Mouse (Mus musculus) E14TG2a.4 (cell line): ENCODE data around the gene Ncaph.
"Not testable (repeated sequence)": the region's sequence is repeated elsewhere in the genome, so short reads cannot be mapped to it uniquely, and the experiment has no call there.

ENCODE experiments used
- CTCF ChIP-seq: conservative IDR thresholded peaks from 2 replicates; pipeline ENCODE4 v1.5.1; 2014; ENCODE audit warnings: low read length
- NANOG ChIP-seq: IDR thresholded peaks from 2 replicates; pipeline ENCODE4 v1.6.1; 2014; ENCODE audit warnings: borderline replicate concordance, low read length, mixed read lengths
- POU5F1 ChIP-seq: IDR thresholded peaks from 2 replicates; pipeline ENCODE4 v1.6.1; 2014; ENCODE audit warnings: low read length, borderline replicate concordance

DNA sequence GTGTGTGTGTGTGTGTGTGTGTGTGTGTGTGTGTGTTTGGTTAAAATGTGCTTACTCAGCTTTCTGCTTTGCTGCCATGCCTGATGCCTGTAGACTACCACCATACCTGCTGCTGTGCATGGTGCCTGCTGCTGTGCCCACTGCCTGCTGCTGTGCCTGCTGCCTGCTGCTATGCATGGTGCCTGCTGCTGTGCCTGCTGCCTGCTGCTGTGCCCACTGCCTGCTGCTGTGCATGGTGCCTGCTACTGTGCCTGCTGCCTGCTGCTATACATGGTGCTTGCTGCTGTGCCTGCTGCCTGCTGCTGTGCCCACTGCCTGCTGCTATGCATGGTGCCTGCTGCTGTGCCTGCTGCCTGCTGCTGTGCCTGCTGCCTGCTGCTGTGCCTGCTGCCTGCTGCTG lies 43.6 kb downstream of the Ncaph start:
- not testable (repeated sequence) for TF ChIP-seq CTCF, POU5F1, NANOG
